Mouse (Mus musculus): ENCODE data around the gene Gm12790. TPM values are rescaled to one million over a fixed set of nuclear protein-coding genes. Genes with fewer than 3 reads are reported as not detected.
"Not testable (repeated sequence)": the region's sequence is repeated elsewhere in the genome, so short reads cannot be mapped to it uniquely, and the experiment has no call there.

The Gm12790 gene
- polyA plus RNA-seq (2015; fragmentation: Nextera tagmentation; extraction: Ambion mirVana): not detected in 2 replicates

GRCm38 (mm10) chr4:101980949-101981348, at the start of gene Gm12790:
Gene Gm12790, minus strand, starts transcription at chr4:101981049.
- not testable (repeated sequence) for DNase-seq (ENCODE audit: low spot score)

GRCm38 (mm10) chr4:102026619-102027018, 45.8 kb upstream of the Gm12790 start:
- no peak for DNase-seq (ENCODE audit: low spot score)

GRCm38 (mm10) chr4:101998267-101998922, 17.5 kb upstream of the Gm12790 start:
- DNase-seq (ENCODE audit: low spot score): peak; percentile 62

GRCm38 (mm10) chr4:101997426-101997825, 16.6 kb upstream of the Gm12790 start:
- no peak for DNase-seq (ENCODE audit: low spot score)

- DNase-seq (ENCODE audit: low spot score): not testable (repeated sequence)
Measured at GRCm38 (mm10) chr4:101986326-101986725, 5.5 kb upstream of the Gm12790 start, which contains the start of gene Gm12789. Gene Gm12789, plus strand, starts transcription at chr4:101986626.

- DNase-seq (ENCODE audit: low spot score): no peak
Measured at GRCm38 (mm10) chr4:101985678-101986077, 4.8 kb upstream of the Gm12790 start.

- DNase-seq (ENCODE audit: low spot score): not testable (repeated sequence)
Measured at GRCm38 (mm10) chr4:101940107-101940506, 40.7 kb downstream of the Gm12790 start, which contains the start of gene Gm12794. Gene Gm12794, plus strand, starts transcription at chr4:101940407.

Other genes with a start within 250 kb of the Gm12790 start
- gene B020004J07Rik, start 137.0 kb downstream of the Gm12790 start, polyA plus RNA-seq (2015; fragmentation: Nextera tagmentation; extraction: Ambion mirVana): not detected in 2 replicates
- gene C130073F10Rik, start 87.3 kb downstream of the Gm12790 start, polyA plus RNA-seq (2015; fragmentation: Nextera tagmentation; extraction: Ambion mirVana): not detected in 2 replicates
- not detected in 2 replicates for gene Gm12800, start 71.9 kb downstream of the Gm12790 start, polyA plus RNA-seq (2015; fragmentation: Nextera tagmentation; extraction: Ambion mirVana)
- 0.09 TPM in 1 of 2 replicates, not detected in the other for gene Gm12794, start 40.6 kb downstream of the Gm12790 start, polyA plus RNA-seq (2015; fragmentation: Nextera tagmentation; extraction: Ambion mirVana)
- gene Gm12789, start 5.6 kb upstream of the Gm12790 start, polyA plus RNA-seq (2015; fragmentation: Nextera tagmentation; extraction: Ambion mirVana): not detected in 2 replicates
- gene Pde4b, start 106.5 kb upstream of the Gm12790 start, polyA plus RNA-seq (2015; fragmentation: Nextera tagmentation; extraction: Ambion mirVana): 24.5 and 27.7 TPM in 2 replicates

Data from thymus, postnatal 0 days (tissue).